Mouse (Mus musculus): Measurements from ENCODE around the gene Ing3.

GRCm38 (mm10) chr6:21916591-21916990 is 32.8 kb upstream of the Ing3 start:
- TF ChIP-seq POLR2AphosphoS2 (IDR thresholded peaks at IDR 0.05; ENCODE audit: low read depth, low read length) (no peak), POLR2A (IDR thresholded peaks at IDR 0.05; ENCODE audit: low read depth, low read length) (no peak), USF1 (IDR thresholded peaks at IDR 0.05; ENCODE audit: low read depth, low read length) (no peak), CTCF (conservative IDR thresholded peaks at IDR 0.05 in 1 of 2, IDR thresholded peaks at IDR 0.05 in 1 of 2; ENCODE audit: low read depth in 2 of 2, low read length in 2 of 2) (no peak), ELF1 (IDR thresholded peaks at IDR 0.05; ENCODE audit: low read depth, low read length) (no peak), USF2 (conservative IDR thresholded peaks at IDR 0.05; ENCODE audit: low read depth, low read length) (no peak), KAT2A (IDR thresholded peaks at IDR 0.05; ENCODE audit: insufficient replicate concordance, low read length) (no peak), EP300 (IDR thresholded peaks at IDR 0.05; ENCODE audit: low read length) (no peak), IRF4 (IDR thresholded peaks at IDR 0.05; ENCODE audit: low read depth, low read length) (no peak)
